Mouse (Mus musculus) mesoderm, embryonic 11.5 days (tissue): ENCODE measurements around the gene Psmb3.
"Not testable (repeated sequence)": the region's sequence is repeated elsewhere in the genome, so short reads cannot be mapped to it uniquely, and the experiment has no call there.

ENCODE experiments used
- DNase-seq: peaks from one replicate; pipeline ENCODE4 v3.0.0-alpha.2; 2012; ENCODE audit warnings: low read depth, low spot score

Gene Psmb3

DNA sequence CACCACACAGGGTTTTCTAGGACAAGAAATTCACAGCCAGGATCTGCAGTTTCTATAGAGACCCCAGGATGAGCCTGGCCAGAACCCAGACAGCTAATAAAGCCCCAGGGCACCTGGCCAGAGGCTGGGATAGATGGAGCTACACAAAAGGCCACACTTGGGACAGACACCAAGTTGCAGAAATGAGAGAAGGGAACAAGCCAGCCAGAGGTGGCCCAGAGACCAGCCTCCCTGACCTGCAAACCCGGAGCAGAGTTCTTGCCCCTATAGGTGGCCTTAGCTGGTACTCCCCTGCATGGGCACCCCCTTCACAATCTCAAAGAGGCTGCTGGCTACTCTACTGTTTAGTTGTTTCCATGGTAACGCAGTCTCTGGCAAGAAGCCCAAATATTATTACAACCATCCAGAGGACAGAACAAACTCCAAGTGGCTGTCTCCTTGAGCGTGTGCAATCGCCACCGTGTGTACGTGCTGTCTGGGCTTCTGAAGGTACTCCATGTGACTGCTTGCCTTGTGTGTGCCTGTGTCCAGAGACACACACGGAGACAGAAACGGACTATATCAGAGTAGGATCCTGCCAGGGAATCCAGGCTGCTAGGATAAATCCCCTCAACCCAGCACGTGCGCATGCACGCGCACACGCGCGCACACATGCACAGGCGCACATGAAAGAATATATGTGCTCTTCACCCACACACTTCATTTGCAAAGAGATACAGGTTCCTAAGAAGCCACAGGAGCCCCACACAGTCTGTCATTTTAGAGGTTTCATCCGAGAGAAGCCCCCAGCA is 8.1 kb upstream of the Psmb3 start:
- DNase-seq, result peak; percentile 60

DNA sequence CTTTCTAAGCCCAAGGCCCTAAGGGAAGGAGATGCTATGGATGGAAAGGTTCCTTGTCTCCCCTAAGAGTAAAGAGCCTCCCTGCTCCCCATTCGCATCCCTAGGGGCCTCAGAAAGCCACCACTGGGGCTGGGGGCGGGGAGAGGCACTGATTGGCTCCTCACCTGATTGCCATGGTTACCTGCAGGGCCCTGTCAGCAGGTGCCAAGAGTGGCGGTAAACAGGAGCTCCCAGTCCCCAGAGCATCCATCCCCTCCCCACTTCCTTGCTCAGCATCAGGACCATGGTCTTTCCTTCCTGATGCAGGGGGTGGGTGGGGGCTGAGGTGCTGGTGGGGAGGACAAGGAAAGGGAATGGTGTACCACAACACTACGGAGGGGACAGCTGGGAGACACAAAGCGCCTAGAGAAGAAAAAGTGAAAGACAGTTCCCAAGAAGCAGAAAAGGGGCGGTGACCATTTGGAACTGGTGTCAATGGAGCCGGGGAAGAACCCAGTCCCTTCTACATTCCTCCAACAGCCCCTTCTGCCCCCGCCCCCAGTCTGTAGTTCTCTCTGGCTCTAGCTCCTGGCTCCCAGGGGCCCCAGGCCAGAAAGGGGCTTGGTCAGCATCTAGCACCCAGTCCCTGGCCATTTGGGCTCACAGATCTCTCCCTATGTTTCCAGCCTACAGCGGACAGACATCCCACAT is 7.3 kb upstream of the Psmb3 start:
- DNase-seq, result no peak

DNA sequence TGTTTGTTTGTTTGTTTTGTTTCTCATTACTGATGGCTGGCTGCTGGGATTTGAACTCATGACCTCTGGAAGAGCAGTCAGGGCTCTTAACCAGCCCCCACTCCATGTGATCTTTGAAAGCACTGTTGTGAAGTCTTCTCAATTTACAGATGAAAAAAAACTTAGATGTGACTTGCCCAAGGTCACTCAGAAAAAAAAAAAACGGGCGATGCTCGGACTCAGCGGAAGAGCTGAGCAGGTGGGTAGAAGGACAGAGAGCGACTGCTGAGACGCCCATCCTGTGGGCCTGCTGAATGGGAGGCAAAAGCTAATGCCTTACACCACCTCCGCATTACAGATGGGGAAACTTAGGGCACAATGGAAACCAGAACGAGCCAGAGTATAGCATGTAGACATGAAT is 6.5 kb upstream of the Psmb3 start:
- DNase-seq, result no peak

DNA sequence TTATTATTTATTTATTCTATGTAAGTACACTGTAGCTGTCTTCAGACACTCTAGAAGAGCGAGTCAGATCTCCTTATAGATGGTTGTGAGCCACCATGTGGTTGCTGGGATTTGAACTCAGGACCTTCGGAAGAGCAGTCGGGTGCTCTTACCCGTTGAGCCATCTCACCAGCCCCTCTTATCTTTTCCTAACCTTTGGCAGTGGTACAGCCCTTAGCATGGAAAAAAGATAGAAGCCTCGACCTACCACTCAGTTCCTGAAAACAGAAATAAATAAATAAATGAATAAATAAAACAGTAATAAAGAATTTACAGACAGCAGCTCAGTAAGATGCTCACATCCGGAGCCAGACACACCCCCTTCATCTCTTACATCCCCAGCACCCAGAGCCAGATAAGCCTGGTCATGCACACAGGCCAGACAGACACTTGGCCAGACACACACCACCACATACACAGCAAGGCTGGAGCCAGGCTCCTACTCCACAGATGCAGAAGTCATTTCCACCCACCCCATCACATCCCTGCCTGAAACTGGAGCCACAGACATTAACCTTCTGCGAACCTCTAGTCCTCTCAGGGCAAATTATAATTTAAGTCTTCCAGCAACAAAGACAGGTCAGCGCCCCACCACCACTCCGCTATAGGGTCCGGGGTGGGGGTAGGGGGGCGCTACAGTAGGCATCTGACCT is 5.9 kb upstream of the Psmb3 start:
- DNase-seq, result no peak

DNA sequence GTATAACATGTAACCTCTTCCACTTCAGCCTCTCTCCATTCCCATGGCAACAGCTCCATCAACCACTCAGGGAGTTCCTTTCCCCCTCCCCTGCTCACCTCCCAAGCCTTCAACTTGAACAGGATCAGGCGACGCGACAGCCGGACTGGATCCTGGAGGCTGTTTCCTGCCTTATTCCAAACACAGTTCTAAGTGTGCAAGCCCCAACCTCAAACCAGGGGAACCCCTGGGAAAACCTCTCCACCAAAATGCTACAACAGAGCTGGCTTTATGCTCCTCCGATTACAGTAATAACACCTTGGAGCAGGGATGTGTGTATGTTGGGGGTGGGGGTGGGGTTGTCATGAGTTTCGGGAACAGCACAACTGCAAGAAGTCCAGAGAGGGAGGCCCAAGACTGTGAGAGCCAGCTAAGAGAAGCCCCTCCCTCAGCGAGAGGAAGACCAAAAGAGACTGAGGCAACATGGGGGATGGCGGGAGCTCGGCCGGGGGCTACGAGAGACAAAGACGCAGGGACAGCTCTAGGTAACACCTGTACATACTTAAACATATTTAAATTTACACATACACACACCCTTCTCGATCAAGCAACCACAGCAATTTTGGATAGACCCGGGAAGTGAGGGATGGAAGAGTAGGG is 5.2 kb upstream of the Psmb3 start:
- peak; percentile 58 for DNase-seq

DNA sequence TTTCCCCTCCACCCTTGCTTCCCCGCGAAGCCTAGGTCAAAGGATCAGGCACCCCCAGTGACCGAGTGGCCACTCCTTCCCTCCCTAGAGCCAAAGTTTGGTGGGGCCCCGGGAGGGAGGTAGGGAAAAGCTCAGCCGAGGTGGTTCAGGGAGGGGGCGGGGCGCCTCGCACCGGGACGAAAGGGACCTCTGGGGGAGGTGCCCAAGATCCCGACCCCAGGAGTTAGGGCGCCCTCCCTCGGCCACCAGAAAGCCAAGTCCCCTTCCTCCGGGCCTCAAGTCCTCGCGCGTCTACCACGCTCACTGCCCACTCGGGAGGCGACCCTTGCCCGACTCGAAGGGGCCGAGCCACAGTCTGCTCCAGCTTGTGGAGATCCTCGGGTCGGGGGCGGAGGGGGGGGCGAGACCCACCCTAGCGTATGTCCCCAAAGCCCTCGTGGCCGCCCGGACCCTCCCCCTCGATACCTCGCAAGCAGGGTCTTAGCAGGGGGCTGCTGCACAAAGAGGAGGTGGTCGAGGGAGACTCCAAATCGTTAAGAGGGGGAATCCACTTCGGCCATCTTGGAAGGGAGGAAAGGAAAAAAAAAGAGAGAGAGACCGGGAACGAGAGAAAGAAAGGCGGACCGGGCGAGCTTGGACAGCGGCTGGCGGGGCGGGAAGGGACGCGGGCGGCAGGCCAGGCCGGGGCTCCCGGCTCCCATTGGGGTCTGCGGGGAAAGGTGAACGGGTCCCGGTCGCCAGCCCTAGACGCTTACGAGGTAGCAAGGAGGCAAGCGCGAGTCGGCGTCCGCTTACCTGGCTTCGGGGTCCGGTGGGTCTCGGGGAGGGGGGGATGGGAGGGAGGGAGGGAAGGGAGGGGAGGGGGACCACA is 4.2 kb upstream of the Psmb3 start:
- DNase-seq, result peak; percentile 77

DNA sequence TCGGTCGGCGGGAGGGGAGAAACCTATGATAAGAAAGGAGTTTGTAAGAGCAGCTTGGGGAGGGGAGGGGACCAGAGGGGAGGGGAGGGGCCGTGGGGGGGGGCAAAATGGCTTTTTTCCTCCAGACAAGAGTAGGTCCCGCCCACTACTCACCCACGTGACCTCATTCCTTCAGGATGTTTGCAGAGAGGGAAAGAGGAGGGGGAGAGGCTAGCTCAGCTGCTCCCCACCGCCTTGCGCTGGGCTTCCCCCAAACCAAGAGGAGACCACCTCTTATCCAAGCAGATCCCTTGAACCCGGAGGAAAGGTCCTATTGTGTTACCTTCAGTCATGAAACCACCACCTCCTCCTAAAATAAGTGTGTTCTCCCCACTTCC is 3.6 kb upstream of the Psmb3 start:
- DNase-seq, result peak; percentile 96

DNA sequence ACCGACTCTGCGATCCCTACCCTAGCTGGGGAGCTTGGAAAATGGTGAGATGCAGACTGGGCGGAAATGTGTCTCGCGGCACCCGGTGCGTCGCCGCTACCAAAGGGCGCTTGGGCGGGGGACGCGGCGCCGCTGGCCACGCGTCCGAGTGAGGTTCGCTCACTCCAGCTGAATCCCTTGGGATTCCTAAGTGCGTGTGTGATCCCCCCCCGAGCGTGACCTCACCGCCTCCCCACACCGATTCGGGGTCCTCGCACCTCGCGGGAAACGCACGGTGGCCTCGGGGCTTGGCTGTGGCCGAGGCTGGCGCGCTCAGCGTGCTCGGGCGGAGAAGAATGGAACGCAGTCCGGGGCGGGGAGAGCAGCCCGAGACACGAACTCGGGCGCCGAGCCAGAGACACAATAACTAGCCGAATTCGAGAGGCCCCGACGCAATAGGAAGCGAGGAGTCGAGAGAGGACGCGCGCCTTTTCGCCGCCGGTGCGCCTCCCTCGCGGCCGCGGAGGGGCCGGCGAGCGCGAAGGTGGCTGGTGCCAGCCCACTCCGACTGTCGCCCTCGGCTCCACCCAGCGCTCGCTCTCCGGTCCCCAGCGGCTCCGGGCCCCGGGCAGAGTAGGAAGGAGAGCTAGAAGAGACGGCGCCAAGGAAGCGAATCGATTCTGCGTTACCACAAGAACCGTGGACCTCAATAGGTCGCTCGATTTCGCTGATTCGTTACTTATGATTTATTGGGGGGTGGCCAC is 3.0 kb upstream of the Psmb3 start, which contains the start of gene Pcgf2:
Gene Pcgf2, minus strand, starts transcription at position 495 of the 743 bp plus-strand sequence.
- DNase-seq, result peak; percentile 77

DNA sequence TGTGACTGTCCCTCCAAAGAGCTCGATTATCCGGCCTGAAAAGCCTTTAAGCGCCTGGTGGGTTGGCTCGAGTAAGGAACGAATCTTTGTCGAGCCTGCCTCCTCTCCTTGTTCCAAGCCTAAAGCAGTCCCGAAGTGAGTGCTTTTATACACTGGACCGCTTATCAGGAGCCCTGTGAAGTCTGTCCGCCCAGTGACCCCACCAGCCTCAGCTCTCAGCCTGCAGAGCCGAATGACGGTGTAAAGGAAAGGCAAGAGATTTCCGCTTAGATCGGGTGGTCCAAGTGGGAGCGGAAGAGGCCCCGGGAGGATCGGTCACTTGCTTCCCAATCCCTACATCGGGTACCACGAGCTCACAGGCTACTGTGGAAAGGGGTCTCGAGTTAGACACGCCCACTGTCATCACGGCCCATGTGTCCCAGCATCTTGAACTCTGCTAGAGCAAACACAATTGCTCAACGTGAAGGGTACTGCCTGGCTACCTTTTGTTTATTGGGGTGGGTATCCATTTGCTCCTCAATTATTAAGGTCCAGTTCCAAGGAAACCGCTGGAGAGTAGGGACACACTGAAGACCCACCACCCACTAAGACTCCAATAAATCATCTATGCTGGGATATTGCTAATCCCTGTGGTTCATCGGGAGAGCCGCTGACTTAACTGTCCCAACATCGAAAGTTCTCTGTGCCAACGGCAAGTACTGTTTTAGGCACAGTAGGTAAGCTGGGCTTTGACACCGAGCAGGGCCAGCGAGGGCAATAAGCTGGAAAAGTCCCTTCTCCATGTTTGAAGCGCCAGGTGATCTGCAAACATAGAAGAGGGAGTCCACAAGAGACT is 2.2 kb upstream of the Psmb3 start:
- DNase-seq, result no peak

DNA sequence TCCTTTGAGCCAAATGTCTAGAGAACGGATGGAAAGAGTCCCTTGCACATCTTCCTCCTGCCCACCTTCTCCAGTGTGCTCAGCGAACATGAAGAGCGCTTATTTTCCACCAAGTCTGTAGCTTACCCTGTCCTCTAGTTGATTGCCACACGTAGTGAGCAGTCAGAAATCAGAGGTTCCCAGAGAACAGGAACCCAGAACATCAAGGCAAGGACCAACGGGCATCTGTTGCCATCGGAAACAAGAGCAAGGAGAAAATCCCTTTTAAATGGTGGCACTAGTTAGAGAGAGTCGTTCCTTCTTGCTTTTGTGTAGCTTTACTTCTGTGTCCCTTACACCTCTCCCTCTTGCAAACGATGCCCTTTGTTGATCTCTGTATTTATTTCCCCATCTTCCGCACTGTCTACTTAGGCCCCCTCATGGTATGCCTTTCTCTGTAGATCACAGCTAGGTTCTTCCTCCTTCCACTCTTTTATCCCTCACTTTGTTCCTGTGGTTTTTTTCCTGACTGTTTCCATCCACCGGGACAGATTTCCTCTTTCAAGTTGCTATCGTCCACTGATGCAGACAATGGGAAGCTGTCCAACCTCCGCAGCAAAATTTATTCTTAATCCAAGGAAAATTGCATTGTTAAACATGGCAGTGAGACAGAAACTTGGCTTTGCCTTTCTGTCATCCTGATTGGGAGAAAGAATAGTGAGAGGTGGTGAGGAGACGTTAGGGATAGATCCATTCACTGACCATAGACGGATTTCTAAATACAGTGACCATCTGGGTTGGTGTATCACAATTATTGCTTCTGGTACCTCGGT is 1.4 kb upstream of the Psmb3 start:
- DNase-seq, result no peak

DNA sequence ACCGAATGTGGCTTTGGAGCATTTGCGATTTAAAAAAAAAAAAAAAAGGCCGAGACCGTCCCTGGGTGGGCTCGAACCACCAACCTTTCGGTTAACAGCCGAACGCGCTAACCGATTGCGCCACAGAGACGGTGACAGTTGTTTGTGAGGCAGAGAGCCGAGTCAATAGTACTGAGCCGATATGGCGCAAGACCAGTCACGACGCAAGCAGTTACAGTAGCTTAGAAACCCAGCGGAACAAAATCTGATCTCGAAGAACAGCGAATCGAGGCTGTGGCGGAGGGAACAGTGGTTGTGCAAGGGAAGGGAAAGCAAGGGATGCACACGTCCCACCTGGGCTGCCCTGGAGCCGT is 830 bp upstream of the Psmb3 start:
- DNase-seq, result peak; percentile 90

DNA sequence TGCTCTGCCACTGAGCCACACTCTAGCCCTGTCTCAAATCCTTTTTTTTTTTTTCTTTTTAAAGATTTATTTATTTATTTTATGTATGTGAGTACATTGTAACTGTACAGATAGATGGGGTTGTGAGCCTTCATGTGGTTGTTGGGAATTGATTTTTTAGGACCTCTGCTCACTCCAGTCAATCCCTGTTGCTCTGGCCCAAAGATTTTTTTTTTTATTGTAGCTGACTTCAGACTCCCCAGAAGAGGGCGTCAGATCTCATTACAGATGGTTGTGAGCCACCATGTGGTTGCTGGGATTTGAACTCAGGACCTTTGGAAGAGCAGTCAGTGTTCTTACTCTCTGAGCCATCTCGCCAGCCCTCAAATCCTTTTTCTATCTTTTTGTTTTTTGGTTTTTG is 6.9 kb downstream of the Psmb3 start:
- not testable (repeated sequence) for DNase-seq

DNA sequence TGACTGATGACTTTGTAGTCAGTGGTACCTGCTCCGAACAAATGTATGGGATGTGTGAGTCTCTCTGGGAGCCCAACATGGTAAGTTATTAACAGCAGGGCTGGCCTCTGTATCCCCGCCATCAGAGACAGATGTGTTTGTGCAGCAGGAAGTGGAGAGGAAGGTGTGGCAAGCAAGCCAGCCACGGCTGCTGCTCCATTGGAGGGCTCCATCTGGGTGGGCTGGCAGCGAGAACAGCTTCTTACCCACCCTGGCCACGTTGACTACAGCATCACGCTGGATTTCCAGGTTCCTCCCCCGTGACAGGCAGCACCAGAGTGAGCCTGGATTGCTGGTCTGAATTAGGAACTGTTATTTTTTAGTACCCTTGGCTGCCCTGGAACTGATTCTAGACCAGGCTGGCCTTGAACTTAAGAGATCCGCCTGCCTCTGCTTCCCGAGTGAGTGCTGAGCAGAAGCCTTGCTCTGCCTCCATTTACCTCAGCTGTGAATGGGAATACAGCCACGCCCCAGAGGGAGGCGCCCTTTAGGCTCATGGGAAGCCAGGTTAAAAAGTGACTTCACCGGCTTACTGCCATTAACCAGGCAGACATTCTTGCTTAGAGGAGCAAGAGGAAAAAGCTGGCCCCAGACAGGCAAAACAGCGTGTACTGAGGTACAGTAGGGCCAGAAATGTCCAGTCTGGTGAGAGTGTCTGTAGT is 8.2 kb downstream of the Psmb3 start:
- DNase-seq, result no peak

DNA sequence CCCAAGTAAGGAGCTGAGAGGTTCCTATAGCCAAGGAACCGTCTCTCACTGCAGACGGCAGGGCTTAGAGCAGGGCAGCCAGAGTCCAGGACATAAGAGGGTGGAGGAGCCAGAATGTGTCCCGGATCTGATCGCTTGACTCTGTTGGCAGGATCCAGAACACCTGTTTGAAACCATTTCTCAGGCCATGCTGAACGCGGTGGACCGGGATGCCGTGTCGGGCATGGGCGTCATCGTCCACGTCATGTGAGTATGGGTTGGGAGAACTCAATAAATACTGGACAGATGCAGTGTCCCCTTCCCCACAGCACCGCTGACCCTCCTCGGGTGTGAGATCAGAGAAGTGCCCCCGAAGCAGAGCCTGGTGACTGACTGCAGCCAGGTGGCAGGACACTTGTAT is 9.1 kb downstream of the Psmb3 start:
- no peak for DNase-seq

DNA sequence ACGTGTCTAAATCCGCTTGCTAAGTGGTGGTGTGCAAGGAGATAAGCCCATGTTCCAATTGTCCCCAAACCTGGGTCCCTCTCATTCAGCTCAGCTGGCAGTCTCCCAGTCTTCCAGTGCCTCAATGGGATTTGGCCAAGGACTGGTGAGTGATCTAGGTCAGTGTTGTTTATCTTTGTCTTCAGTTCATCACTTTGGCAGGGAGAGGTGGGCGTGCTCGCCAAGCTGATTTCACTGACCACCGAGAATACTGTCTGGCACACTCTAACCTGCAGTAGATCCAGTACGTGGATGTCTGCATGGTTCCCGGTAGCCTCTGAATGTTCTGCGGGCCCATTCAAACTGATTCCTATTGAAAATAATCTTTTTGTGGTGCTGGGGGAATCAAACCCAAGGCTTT is 10.7 kb downstream of the Psmb3 start:
- no peak for DNase-seq

DNA sequence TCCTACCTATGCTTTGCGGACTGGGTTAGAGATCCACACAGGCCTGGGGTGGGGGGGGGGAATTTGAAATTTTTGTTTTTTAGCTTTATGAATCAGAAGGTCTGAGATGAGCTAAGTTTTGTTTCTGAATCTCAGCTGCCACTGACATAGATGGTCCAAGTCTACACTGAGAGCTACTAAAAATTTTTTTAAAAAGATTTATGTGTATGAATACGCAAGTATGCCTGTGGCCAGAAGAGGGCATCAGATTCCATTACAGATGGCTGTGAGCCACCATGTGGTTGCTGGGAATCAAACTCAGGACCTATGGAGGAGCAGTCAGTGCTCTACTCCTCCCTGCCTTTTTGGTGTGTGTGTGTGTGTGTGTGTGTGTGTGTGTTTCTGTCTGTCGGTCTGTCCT is 11.2 kb downstream of the Psmb3 start:
- DNase-seq, result no peak

DNA sequence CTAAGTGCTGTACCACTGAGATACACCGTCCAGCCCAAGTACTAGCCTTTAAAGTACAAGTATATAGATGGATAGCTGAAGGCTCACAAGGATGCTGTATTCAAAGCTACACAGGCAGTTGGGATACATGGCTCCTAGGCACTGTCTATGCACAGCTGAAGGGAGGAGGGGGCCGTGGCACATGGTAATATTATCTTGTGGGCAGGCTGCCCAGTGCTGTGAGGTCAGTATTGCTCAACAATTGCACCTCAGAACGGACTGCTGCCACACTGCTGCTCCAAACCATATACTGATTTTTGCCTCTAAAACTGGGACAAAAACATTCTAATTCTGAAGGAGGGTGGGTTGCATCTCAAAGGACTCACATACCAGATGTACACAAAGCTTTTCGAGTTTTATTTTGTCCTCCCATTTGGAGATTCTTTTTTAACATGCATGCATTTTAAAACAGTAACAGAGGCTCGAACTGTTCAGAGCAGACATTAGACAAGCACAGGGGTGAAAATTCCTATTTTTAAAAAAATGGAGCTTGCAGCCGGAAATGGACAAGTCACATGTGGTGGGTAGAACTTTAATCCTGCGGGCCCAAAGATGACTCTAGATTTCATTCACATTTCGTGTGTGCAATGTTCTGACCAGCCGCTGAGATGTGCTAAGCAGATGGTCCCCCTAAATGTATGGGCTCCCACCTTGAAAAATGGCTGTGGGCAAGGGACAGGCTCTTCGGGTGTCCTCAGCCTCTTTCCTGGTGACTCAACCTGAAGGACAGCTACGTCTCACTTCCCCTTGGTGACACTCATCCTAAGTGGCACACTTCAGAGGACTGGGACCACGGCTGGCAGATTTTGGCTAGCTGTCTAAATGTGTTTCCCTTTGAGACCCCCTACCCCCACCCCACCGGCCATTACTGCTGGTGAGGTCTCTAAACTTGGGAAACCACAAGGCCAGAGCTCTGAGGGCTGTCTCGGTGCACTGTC is 11.9 kb downstream of the Psmb3 start:
- no peak for DNase-seq
